Mouse (Mus musculus) layer of hippocampus, postnatal 25 days (tissue): ENCODE measurements around the gene Apol6. TPM values are rescaled to one million over a fixed set of nuclear protein-coding genes. Genes with fewer than 3 reads are reported as not detected.
"Not testable (repeated sequence)": the region's sequence is repeated elsewhere in the genome, so short reads cannot be mapped to it uniquely, and the experiment has no call there.

Experiments used
- DNase-seq, 2 experiments: peaks; one replicate each; pipeline ENCODE4 v3.0.0; 2022; ENCODE audit warnings: mixed read lengths in 2 of 2, low spot score in 1 of 2; ENCODE audit errors: extremely low spot score in 1 of 2
- total RNA-seq, 2 experiments: library from RNA; stranded (reverse); gene quantifications; 2 replicates each; pipeline ENCODE4 v1.2.3; 2021

Apol6 gene
- total RNA-seq, 2 experiments from 2014 or later: not detected

DNA sequence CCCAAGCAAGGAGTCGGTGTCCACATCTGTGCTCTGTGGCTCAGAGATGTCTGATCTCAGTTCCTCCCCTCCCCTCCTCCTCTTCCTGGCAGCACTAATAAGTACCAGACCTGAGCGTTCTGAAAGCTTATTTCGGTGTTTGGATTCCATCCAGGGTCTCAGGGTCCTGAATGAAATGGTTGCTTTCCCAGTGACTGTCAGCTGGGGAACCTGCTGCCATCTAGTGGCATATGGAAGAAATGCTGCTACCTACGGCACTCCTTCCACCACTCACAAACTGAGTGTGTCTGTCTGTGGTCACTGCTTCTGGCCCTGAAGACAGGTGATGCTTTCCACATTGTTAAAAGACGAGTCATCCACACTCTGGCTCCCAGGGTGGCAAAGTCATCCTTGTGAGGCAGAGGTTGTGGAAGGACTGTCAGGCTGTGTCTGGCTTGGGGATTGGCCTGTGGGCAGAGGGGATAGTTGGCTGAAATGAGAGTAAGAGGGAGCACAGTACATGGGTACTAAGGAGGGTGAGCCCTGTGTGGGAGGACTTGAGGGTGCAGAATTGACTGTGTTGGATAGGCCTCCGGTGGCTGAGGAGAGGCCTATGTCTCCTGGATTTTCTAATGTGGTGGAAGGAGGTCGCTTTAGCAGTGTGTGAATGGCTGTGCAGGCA is 15.1 kb upstream of the Apol6 start:
- peak; percentile 33 to 56 for DNase-seq

DNA sequence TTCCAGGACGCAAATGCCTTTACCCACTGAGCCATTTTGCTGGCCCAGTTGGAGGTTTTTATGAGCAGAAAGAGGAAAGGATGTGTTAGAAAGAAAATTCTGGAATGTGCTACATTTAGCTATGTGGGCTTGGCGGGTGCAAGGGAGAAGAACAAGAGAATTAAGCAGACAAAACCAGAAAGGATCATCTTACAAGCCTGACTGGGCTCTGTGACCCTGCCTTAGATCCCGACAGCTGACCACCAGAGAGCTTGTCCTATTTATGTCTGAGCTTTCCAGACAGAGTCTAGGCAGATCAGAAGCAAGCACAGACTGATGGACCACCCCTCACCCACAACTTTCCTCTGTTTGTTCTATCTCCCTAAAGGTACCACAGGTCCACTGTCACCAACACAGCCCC is 13.3 kb upstream of the Apol6 start:
- DNase-seq: no peak

- no peak for DNase-seq
These were observed 10.0 kb upstream of the Apol6 start for GRCm38 (mm10) chr15:77034526-77034925.

DNA sequence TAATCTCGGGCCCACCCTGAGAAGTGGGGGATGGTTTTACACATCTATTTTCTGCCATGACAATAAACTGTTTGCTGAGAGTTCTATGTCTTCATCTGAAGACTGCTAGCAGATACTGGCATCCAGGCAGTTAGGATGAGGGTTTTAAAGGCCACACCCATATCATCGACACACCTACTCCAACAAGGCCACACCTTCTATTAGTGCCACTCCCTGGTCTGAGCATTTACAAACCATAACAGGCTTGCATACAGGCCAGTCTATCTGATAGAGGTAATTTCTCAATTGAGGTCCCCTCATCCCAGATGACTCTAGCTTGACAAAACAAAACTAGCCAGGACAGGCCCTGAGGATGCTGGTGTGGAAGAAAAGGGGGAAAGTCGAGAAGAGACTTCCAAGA is 8.9 kb upstream of the Apol6 start:
- DNase-seq: no peak

DNA sequence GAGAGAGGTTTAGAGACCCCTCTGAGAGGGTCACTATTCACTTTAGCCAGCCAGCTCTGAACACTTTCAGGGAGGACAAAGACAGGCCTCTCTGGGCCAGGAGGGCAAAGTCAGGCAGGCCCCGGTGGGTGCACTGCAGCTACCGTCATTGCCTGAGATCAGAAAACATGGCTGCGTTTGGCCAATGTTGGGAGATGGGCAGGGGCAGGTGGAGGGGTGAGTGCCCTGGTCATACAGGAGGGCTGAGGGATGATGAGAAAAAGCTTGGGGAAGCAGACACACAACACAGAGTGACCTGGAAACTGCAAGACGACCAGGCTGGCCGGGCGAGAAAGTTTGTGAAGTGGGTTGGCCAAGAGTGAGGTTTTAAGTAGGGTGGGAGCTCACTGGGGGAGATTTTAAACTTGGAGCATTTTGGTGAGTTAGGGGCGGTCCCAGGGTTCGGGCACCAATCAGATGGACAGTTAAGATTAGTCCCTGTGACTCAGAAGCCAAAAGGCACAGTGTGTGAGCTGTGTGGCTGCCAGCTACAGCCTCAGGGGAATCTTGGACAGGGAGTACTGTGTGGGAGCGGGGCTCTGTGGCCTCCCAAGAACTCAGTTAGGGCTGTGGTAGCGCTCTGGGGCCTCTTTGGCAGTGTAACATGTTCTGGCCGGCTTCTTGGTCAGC is 8.1 kb upstream of the Apol6 start:
- no peak for DNase-seq

GRCm38 (mm10) chr15:77036989-77037277 is 7.6 kb upstream of the Apol6 start:
- DNase-seq: no peak

DNA sequence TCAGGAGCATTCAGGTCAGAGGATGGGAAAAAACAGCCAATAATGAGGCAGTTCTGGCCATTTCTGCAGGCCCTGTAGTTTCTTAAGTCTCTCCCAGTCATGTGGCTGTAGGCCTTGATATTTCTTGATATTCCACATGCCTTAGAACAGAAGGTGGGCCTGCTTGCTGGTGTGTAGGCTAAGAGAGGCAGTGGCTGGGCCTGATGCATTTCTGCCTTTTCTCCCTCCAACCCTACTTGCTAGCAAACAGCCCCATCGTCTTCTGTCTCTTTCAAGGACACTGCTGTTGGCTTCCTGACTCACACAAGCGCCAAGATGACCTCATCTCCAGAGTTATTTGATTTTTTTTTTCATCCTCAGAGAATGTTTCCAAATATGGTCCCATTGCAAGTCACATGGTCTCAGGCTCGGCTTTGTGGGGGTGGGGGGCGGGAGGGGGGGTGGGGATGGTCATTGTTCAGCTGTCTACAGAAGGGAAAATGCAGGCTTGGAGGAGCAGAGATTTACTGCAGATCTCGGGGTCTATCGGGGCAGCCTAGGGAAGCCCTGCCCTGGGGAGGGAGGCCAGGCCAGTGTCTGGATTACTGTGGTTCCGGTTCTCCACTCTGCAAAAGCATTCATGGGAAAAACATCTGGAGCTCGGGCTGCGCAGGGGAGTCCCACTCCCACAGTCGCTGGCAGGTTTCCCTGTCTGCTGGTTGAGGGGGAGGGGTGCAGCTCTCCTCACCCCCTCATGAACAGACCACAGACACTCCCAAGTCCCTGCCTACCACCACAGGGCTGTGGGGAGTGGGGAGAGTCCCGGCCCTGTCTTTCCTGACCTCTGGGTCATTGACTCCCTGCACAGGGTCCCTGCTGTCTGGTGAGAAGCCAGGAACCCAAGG is 7.0 kb upstream of the Apol6 start:
- no peak for DNase-seq

DNA sequence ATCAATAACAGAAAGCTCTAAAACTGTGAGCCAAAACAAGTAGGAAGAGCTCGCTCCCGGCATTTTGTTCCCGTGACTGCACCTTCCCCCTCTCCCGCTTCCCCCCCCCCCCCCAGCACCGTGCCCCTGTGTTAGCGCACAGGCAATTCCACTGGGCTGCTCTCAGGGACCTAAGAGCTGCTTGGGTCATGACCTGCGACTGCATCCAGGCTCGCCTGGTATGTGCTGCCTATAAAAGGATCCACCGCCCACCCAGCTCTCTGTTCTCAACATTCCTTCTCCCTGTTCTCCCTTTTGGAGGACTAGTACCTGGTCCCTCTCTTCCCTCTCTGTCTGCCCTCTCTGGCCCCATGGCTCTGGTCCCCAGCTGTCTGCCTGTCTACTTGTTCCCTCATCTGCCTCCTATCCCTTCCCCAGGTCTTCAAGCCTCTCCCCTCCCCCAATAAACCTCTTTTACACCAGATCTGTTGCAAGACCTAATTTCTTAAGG is 5.3 kb upstream of the Apol6 start:
- DNase-seq: no peak

GRCm38 (mm10) chr15:77040784-77041183 is 3.7 kb upstream of the Apol6 start:
- DNase-seq: no peak

- no peak for DNase-seq
These were observed 1.1 kb downstream of the Apol6 start for GRCm38 (mm10) chr15:77045609-77046008.

DNA sequence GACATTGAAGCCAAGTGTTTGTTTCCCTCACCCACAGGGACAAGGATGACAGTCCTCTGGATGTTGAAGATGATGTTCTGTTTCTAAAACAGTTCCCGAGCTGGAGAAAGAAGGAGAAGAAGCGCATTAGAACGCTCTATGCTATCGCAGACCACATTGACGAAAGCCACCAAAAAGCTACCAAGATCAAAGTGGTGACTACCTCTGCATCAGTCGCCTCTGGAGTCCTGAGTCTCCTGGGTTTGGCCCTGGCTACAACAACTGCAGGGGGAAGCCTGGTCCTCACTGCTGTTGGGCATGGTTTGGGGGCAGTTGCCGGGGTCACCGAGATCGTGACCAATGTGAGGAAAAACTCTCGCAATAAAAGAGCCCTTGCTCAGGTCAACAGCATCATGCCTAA is 6.0 kb downstream of the Apol6 start, which contains the start of gene Mb:
Gene Mb, minus strand, starts transcription at position 101 of the 400 bp plus-strand sequence.
- no peak for DNase-seq

- DNase-seq: no peak
These were observed 7.6 kb downstream of the Apol6 start for GRCm38 (mm10) chr15:77052176-77052575.

- no peak for DNase-seq
These were observed 8.5 kb downstream of the Apol6 start for GRCm38 (mm10) chr15:77053021-77053420.

- DNase-seq: no peak
These were observed 10.2 kb downstream of the Apol6 start for GRCm38 (mm10) chr15:77054611-77055175.

- DNase-seq: no peak
These were observed 11.7 kb downstream of the Apol6 start for GRCm38 (mm10) chr15:77056001-77056790.

DNA sequence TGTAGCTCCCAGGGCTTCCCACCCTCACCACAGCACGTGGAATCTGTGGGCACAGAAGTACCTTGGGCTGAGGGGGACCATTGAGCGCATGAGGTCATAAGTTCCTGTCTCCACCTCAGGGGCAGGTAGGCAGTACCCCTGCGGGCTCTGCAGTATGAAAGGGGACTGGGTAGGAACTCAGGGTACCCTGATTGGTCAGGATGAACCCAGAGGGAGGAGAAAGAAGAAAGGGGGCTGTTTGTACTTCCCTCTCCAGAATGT is 12.2 kb downstream of the Apol6 start:
- no peak for DNase-seq

DNA sequence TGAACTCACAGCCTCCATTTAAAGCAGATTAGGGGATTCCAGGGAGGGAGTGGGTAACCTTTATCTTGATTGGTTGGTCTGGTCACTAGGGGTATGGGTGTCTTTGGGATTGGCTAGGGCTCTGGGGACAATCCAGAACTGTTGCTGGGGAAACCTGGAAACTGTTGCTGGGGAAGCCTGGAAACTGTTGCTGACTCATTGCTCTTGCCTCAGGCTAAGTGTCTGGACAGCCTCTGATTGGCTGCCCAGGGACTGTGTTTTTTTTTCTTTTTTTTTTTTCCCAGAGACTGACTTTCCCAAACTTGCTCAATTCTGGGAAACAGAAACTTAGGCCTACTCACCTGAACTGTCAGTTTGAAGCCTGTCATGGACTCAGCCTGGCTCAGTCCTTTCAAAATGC is 14.0 kb downstream of the Apol6 start:
- DNase-seq: no peak

- DNase-seq: not testable (repeated sequence)
These were observed 14.9 kb downstream of the Apol6 start for GRCm38 (mm10) chr15:77059416-77059815.

GRCm38 (mm10) chr15:77062746-77063145 is 18.2 kb downstream of the Apol6 start:
- no peak for DNase-seq

GRCm38 (mm10) chr15:77065259-77065852 is 20.8 kb downstream of the Apol6 start:
- no peak for DNase-seq
